Mouse (Mus musculus): Measurements from ENCODE around the gene Prps1l3.
"Not testable (repeated sequence)": the region's sequence is repeated elsewhere in the genome, so short reads cannot be mapped to it uniquely, and the experiment has no call there.

Prps1l3 gene

DNA sequence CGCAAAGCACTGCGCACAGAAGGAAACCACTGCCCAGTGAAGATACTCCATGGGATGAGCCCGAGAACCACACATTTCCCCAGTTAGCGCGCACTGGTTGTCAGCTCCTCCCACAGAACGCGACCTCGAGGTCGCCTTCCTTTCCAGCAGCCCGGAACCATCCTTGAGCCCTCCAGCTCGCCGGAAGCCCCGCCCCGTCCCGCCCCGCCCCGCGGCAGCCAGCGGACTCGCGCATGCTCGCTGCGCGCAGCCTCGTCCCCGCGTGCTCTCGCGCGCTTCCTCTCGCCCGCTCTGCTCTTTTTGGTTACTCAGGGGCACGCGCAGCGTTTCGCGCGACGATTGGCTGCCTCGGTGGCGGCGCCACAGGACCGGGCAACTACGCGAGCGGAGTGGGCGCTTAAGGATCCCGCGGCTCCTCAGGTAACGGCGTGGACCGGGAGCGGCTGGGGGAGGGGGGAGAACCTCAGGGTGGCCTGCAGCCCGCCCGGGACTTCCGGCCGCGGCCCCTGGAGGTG, at the start of gene Prps1l3, which contains the start of gene Mipol1:
Gene Prps1l3, plus strand, starts transcription at position 221 of the 515 bp plus-strand sequence.
Gene Mipol1, plus strand, starts transcription at position 236 of the 515 bp plus-strand sequence.
- peak; percentile 81 for DNase-seq (ENCODE audit: low read depth)

DNA sequence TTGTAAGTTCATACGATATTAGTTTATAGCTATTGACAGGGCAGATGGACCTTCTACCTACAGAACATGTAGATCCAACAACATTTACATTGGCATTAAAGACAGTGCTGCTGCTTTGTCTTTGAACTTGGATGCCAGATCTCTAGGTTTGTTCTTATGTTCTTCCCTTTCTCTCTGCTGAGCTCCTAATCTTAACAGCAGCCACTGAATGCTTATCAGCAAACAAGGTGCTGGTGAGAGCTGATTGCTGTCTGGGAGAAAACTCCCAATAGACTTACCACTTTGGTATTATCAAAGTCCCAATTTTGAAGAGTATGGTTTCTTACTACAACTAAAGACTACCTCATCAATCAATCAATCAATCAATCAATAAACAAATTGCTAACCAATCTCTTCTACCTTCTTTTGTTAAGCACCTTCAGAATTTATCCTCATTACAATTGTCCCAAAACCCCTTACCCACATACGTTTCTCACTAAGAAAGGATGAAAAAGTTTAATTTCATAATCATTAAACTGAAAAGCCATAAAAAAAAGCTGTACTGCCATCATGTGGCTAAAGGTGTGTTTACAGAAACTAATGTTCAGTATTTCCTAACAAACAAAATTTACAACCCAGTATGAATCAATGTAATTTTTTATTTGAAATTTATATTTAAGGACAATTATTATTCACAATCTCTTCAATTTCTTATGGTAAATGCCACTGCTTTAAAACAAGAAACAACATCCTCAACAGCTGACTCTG, 45.6 kb upstream of the Prps1l3 start:
- DNase-seq (ENCODE audit: low read depth) = peak; percentile 66

DNA sequence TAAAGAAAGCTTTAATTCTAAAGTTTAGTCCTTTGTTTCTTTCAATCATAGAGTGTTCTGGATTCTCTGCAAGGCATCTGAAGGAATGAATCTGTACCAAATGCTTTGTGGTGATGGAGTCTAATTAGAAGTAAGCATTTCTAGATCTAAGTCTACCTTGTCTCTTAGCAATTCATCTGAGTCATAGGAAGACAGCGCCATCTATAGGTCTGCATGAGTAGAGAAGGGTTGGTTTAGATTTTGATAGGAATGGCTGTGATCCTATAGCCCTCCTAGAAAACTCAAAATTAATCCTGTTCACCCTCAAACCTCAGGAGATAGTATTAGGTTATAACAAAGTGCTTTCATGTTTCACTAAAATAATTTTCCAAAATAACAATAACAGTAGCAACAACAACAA, 44.7 kb upstream of the Prps1l3 start:
- DNase-seq (ENCODE audit: low read depth) = peak; percentile 75

DNA sequence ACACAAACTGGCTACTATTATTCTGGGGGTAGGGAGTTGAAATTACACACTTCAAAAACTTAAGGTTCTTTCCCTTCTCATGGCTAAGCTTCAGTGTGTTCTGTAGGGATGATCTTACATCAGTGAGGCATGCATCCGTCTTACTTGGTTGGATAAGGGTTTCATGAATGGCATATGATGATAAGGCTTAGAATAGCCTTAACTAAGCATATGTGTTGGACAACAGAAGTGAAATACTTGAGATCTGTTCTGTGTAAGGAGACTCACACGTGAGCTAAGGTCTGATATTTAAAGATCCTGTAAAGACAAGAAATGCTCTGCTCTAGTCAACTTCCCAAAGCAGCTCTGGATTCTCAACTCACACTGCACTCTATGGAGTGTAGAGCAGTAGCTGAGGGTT, 44.1 kb upstream of the Prps1l3 start:
- DNase-seq (ENCODE audit: low read depth) = peak; percentile 67

DNA sequence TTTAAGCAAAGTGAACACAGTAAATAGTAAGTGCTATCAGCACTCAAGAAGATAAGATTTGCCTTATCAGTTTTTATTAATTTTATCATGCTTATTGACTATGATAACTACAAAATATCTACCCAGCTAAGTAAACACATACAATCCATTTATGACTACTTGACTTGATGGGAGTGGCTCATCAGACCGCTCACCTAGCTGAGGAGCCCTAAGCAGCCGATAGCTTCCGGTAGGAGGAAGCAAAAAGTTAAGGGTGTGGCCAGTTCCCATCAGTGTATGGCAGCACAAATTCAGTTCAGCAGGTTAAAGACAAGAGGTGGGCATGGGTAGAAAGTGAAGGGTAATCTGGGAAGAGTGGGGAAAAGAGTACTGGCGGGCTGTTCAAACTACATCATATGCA, 43.2 kb upstream of the Prps1l3 start:
- DNase-seq (ENCODE audit: low read depth) = no peak

DNA sequence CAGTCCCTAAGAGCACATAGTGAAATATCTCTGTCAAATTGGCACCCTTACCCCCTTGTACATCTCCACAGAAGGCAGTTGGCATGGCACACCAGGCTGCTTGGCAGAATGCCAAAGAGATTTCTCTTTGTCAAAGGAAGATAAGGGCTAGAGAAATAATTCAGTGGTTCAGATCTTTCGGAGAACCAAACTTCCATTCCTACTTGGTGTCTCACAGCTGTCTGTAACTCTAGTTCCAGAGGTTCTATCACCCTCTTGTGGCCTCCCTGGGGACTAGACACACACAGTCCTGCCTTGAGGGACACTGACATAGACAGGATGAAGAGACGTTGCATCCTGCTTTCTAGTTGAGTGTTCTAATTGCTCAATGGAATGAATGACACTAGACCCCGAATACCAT, 35.6 kb upstream of the Prps1l3 start:
- peak; percentile 83 for DNase-seq (ENCODE audit: low read depth)

DNA sequence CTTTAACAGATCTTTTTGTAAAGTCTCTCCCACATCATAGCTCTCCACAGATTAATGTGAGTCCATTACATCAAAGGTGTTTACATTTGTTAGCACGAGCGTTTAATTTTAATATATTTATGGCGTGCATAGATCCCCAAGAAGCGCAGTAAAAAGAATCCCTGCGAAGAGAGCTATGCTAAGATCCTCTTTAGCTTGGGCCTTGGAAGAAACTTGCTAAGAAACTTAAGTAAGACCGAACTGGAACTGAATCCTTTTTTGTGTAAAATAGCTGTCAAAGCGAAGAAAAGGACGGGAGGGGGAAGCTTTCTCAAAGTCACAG, 34.0 kb upstream of the Prps1l3 start:
- DNase-seq (ENCODE audit: low read depth) = no peak

DNA sequence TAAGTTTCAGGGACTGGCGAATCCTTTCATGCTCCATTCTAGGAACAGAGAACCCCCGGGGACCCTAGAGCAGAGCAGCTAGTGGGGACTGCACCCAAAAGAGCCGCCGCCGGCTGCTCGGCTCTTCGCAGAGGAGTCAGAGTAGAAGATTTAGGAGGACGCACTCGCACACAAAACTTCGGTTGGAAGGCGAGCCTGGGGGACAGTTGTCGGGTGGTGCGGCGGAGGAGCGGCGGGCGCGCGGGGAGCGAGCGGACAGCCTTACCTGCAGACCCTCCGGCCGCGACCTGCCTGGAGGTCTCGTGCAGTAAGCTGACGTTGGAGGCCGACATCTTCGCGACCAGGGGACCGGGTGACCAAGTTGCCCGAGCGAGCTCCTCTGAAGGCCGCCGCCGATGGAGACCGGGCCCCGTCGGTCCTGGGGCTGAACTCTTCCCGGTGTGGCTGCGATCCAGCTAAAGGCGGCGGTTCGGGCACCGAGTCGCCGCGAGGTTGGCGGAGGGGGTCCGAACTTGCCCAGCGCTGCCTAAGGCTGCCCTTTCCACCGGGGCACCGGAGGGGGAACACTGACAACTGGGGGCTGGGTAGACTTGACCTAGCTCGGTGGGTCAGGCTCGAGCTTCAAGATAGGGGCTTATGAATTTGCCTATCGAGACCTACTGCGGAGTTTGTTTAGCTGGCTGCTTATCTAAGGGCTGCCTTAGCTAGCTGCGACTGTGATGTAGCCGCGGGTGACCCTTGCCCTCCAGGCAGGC, 33.4 kb upstream of the Prps1l3 start:
- DNase-seq (ENCODE audit: low read depth) = no peak

DNA sequence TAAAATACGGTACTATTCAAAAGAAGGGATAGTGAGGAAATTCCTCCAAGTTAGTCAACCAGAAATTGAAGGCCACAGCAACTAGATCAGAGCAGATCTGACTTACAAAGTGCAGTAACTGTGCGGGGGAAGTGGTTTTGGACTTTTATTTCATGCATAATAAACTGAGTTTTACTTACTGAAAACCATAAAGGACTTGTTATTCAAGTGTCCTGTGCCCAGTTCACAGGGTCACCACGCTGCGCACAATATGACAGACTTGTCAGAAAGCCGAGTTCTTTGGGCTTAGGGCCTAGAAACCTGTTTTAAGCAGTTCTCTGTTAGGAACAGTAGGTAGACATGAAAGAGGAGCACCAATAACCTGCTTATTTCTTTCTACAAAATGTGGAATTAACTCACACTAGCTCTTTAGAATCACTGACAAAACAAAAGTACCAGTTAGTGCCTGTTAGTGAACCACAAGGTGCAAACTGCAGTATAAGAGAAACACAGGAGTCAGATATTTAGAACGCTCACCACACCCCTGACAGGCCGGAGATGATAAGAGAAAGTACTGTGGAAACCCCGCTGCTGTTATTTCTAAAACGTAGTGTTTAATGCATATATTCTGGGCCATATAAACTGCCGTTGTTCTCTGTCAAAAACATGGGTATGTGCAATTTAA, 32.7 kb upstream of the Prps1l3 start, which contains the start of gene Slc25a21:
Gene Slc25a21, minus strand, starts transcription at position 110 of the 664 bp plus-strand sequence.
- DNase-seq (ENCODE audit: low read depth) = peak; percentile 76

DNA sequence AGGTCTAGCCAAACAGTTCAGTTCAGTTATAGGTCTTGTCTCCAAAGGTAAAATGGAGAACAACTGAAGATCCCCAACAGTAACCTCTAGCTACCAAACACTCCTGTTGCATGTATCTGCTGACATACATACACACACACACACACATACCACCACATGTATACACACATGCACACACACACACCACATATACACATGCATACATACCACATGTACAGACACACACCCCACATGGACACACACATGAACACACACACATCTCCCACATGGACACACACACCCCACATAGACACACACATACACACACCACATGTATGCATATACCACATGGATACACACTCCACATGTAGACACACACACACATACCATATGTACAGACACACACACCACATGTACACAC, 31.9 kb upstream of the Prps1l3 start:
- no peak for DNase-seq (ENCODE audit: low read depth)

DNA sequence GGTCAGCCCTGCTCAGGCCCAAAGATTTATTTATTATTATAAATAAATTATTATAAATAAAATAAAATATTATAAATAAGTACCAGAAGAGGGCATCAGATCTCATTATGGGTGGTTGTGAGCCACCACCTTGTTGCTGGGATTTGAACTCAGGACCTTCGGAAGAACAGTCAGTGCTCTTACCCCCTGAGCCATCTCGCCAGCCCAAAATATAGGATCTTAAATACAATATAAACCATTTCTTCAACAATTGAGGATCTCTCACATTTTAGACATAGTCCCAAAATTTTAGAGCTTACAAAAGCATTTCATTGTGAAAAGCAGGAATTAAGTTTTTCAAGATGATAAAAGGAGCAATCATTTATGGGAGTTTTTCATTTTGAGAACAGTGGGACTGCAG, 30.8 kb upstream of the Prps1l3 start:
- DNase-seq (ENCODE audit: low read depth) = no peak

DNA sequence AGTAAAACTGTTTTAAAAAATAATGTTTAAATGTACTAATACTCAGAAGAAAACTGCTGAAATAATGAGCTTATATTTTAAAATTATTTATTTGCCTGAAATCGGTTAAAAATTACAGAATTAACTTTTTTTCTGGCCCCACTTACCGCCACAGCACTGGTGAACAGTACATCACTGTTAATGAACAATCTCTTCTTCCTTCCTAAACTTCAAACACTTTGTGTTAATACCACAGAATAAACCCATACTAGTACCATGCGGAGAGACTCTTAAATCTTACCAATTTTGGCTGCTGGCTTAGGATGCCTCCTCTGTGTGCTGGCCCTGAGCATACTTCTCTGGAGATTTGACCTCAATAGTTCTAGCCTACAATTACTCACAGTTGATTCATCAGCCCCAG, 28.3 kb upstream of the Prps1l3 start:
- DNase-seq (ENCODE audit: low read depth) = no peak

DNA sequence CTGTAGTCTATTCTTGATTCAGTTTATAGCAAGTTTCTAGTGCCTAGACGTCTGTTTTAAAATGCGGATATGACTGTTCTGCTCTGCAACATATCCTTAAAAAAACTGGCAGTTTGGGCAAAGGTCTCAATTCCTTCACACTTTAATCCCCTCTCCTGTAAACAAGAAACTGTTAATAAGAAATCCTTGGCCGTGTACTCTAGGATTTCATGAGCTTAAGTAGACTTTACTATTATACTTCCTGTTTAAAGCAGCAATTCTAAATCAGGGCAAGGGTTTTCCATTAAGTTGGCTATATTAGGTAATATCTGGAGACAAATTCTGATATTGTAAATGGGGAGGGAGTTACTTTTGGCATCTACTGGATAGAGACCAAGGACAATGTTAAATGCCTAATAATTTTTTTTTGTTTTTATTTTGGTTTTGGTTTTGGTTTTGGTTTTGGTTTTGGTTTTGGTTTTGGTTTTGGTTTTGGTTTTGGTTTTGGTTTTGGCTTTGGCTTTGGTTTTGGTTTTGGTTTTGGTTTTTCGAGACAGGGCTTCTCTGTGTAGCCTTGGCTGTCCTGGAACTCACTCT, 25.8 kb upstream of the Prps1l3 start:
- no peak for DNase-seq (ENCODE audit: low read depth)

DNA sequence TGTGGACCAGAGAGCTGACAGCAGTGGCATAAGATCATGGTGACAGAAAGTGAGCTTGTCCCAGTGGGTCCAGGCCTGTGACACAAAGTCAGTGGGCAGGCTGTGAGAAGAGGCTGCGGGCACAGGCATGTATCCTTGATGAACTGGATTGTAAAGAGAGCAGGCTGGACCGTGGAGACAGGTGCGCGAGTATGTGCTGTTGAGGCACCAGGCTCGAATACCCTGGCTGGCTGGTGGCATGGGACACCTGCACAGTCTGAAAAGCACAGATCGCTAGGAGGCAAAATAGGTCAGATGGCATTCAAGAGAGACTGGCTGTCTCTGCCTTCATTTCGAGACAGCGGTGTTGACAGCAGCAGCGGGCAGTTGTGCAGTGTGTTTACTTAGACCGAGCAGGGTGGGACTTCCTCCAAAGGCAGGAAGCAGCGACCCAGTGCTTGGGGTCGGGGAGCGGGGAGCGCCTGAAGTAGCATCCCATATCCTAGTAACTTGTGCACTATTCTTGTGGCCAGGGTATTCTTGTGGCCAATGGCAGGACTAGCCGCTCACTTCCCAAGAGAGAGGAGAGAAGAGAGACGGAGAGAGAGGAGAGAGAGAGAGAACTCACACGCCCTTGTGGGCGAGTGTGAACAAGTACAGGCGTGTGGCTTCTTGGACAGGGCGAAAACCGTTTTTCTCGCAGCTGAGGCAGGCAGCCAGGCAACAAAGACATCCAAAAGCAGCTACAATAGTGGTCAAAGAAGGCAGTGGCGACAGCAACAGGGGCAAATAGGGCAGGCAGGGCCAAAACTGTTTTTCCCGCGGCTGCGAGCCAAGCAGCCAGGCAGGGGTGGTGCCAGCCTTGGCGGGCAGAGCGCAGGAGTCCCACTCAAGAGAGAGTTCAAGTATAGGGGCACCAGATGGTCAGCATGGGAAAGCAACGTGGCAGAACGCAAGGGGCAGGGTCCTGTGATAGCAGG, 18.6 kb upstream of the Prps1l3 start:
- no peak for DNase-seq (ENCODE audit: low read depth)

DNA sequence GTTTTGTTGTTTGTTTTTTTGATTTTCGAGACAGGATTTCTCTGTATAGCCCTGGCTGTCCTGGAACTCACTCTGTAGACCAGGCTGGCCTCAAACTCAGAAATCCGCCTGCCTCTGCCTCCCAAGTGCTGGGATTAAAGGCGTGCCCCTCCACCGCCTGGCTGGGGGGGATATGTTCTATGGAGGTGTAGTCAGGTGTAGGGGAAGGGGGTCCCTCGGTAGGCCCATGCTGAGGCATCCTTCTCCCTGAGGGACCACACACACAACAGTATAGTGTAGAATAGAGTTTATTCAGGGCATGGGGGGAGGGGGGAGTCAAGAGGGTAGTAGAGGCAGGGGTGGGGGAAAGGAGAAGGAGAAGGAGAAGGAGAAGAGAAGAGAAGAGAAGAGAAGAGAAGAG, 17.7 kb upstream of the Prps1l3 start:
- not testable (repeated sequence) for DNase-seq (ENCODE audit: low read depth)

DNA sequence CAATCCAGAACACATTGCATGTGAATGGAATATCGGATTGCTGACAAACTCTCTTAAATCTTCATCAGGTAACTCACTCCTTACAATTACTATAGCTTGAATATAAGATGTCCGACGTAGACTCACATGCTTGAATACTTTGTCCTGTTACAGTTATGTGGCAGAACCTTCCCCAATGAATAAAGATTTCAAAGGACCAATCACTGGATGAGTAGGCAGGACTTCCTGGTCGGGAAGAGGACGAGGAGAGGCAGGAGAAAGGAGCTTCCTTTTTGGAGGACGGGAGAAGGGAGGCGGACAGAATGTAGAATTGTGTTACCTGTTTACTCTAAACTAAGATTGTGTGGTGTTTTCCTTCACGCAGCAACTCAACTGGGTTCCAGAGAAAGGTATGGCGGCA, 3.8 kb upstream of the Prps1l3 start:
- DNase-seq (ENCODE audit: low read depth) = no peak

DNA sequence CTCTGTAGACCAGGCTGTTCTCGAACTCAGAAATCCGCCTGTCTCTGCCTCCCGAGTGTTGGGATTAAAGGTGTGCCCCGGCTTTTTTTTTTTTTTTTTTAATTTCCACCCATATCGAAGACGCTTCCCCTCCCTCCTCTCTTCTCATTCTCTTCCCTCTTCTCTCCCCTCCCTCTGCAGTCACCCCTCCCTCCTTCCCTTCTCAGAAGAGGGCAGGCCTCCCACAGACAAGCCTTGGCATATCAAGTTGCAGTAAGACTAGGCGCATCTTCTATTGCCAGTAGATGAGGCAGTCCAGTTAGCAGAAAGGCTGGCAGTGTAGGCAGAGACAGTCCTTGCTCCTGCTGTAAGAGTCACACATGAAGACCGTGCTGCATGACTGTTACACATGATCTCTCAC, 2.4 kb upstream of the Prps1l3 start:
- no peak for DNase-seq (ENCODE audit: low read depth)

DNA sequence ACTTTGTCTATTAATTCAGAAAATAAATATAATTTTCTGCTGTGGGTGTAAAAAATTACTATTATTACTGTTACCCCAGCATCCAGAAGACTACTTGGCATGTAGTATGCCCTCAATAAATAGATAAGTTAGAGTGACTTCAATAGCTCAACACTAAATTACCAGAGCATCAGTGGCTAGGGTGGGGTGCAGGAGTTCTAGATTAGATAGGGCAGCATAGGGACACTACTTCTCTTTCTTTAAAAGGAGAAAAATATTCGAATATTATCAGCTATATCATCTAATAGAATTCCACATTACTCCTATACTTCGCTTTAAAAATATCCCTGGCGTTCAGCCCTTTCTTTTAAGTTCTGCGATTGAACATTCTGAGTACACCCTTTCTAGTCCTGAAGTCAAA, 509 bp upstream of the Prps1l3 start:
- DNase-seq (ENCODE audit: low read depth) = no peak

DNA sequence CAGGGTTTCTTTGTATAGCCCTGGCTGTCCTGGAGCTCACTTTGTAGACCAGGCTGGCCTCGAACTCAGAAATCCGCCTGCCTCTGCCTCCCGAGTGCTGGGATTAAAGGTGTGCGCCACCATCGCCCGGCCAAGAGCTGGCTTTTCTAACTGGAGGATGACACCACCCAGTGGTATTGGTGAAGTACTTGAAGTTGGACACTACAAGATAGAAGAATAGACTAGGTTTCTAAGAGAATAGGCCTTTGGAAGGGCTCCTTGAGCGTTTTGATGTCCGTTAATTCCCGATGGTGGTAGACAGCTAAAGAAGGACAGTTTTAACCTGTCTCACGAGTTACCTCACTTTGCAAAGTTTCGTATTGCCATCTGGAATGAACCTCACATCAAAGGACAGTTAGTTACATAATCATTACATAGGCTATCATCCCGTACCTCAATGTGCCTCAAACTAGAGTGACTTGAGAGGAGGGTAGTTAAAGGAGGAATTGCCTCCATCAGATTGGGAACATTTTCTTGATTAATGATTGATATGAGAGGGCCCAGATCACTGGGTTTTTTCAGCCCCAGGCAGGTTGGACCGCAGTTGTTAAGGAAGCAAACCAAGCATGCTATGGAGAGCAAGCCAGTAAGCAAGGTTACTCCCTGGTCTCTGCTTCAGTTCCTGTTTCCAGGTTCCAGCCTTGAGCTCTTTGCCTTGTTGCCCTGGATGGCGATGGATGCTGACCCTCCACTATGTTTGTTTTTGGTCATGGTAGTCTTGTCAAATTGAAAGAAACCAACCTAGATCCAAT, 1.1 kb downstream of the Prps1l3 start:
- DNase-seq (ENCODE audit: low read depth) = peak; percentile 62

DNA sequence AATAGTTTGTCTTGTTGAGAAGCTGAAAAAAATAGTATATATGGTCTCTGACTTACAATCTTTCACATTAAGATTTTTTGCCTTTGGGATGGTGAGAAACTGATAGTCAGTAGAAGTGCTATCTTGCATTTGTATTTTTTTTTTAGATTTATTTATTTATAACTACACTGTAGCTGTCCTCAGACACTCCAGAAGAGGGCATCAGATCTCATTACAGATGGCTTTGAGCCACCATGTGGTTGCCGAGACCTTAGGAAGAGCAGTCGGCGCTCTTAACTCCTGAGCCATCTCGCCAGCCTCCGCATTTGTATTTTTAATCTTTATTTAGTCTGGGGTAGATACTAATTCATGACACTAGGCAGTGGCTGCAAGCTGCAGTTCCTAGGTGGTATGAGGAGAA, 3.2 kb downstream of the Prps1l3 start:
- DNase-seq (ENCODE audit: low read depth) = peak; percentile 24

Measured in c-Kit-positive CD71-positive TER-119-negative erythroid progenitor cells, embryonic 14.5 days (primary cell).